Mouse (Mus musculus) liver, postnatal 0 days (tissue): ENCODE measurements around the gene Dcst2.

Experiments used
- CTCF ChIP-seq: sonication (generic); IDR thresholded peaks from 2 replicates; pipeline ENCODE4 v1.5.1; 2016; ENCODE audit warnings: antibody characterized with exemption, low read depth
- EP300 ChIP-seq: IDR thresholded peaks from 2 replicates; pipeline ENCODE4 v1.6.1; 2016; ENCODE audit warnings: antibody characterized with exemption, low read depth, mild to moderate bottlenecking

- no peak for TF ChIP-seq CTCF
- TF ChIP-seq EP300 = no peak
These were observed 27.3 kb downstream of the Dcst2 start for GRCm38 (mm10) chr3:89388901-89389740.
